Mouse (Mus musculus) liver, adult (tissue): ENCODE measurements at regions not wholly inside any gene's neighbourhood (a gene's known extent, or its start where the extent isn't known, plus 50 kb on each side); places are given as distances from the start of the nearest gene placed in this dataset.

Experiments
- GATA4 ChIP-seq: IDR thresholded peaks from 2 replicates; pipeline ENCODE4 v1.6.1; 2014; ENCODE audit warnings: mild to moderate bottlenecking, low read length; ENCODE audit not compliant: insufficient replicate concordance

GRCm38 (mm10) chr4:124149037-124149436 lies 231.2 kb upstream of the 4930535I16Rik start:
- no peak for TF ChIP-seq GATA4

DNA sequence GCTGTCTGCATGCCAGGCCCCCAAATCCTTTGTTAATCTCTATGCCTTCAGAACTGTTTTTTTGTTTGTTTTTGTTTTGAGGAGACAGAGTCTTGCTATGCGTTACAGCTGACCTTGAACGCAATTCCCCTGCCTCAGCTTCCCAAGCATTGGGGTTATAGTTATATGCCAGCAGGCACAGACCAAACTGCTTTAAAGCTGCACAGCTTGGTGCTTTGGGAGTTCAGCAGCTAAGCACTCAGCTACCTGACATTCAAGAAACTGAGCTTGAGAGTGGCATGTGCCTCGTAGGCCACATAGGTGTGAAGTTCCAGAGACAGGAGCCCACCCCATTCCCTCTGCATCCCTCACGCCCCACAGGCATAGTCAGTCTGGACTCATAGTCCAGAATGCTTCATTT lies 229.5 kb upstream of the 4930535I16Rik start:
- TF ChIP-seq GATA4, result no peak

GRCm38 (mm10) chr4:124146135-124146534 lies 228.3 kb upstream of the 4930535I16Rik start:
- no peak for TF ChIP-seq GATA4

GRCm38 (mm10) chr4:124143630-124144029 lies 225.8 kb upstream of the 4930535I16Rik start:
- no peak for TF ChIP-seq GATA4

- no peak for TF ChIP-seq GATA4
Observed at GRCm38 (mm10) chr4:124143226-124143625, 225.4 kb upstream of the 4930535I16Rik start.

DNA sequence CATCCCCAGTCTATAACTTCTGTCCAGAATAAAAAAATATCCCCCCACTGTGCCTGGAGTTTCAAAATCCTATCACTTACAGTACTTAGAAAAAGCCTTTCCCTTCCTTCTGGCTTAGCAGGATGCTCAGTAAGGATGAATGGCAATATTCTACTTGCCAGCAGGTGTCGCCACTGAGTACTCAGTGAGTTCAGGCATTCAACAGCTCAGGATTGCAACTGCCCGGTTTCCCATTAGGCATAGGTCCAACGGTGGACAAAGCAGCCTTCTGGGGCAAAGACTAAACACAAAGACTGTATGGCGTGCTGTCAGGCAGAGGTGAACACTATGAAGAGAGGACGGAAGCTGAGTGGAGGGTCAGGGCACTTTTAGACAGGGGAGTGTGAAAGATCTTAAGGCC lies 224.3 kb upstream of the 4930535I16Rik start:
- no peak for TF ChIP-seq GATA4

DNA sequence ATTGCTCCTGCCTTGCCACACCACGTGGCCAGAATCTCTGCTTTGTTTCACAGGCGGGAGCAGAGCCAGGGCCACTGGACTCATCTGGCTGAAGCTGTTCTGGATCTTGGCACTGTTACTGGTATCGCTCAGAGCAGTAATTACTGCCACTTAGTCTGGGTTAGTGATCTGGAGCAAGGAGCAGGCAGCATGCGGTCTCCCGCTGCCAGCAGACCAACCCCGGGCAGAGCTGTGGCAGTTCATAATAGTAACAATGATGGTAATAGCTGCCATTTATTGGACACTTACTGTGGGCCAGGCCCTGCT lies 217.3 kb upstream of the 4930535I16Rik start:
- TF ChIP-seq GATA4, result no peak

GRCm38 (mm10) chr4:124134341-124135164 lies 216.7 kb upstream of the 4930535I16Rik start:
- TF ChIP-seq GATA4, result no peak

DNA sequence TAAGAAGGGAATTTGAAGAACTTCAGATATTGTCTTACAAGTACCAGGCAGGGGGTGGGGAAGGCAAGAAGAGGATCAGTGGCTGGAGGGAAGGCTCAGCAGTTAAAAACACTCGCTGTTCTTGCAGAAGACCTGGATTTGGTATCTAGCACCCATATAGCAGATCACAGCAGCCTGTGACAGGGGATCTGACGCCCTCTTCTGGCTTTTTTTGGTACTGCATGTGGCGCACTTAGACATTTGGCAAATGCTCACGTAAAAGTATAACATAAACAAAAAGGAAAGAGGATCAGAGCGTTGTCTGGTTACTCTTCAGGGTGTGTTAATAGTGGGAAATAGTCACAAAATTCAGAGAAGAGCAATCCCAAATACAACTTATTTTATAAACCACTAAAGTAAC lies 213.1 kb upstream of the 4930535I16Rik start:
- TF ChIP-seq GATA4, result no peak

GRCm38 (mm10) chr4:124126258-124126657 lies 208.4 kb upstream of the 4930535I16Rik start:
- TF ChIP-seq GATA4, result no peak

DNA sequence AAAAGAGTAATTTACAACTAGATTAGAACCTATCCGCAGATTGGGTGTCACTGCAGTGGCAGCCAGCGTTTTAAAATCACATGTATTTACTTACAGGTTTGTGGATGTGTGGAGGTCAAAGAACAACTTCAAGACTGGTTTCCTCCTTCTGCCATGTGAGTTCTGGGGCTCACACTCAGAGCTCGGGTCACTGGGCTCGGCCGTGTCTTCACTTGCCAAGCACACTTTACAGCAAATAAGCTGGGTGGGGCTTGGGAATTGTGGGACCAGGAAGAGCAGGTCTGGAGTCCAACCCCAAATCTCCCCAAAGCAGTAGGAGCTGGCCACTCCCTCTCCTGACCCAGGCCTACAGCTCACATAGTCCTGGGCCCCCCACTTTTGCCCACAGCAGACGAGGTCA lies 202.5 kb upstream of the 4930535I16Rik start:
- no peak for TF ChIP-seq GATA4

DNA sequence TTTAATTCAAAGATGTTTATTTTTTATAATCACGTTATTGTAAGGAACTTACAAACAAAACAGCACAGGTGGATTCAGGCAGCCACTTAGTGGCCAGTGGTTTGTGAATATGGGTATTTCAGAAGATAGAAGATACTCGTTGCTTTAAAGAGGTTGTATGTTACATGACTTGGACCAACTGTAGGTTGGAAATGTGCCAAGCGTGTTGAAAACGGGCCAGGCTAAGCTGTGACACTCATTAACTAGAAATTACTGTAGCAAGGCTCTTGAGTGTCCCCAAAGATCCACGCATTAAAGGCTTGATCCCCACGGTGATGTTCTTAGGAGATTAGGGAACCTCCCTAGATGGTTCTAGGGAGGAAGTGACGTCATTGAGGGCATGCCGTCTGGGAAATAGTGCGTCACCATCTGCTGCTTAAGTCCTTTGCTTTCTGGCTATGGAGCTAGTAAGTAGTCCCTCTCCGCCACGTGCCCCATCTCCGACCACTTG lies 196.1 kb upstream of the 4930535I16Rik start:
- TF ChIP-seq GATA4, result no peak

DNA sequence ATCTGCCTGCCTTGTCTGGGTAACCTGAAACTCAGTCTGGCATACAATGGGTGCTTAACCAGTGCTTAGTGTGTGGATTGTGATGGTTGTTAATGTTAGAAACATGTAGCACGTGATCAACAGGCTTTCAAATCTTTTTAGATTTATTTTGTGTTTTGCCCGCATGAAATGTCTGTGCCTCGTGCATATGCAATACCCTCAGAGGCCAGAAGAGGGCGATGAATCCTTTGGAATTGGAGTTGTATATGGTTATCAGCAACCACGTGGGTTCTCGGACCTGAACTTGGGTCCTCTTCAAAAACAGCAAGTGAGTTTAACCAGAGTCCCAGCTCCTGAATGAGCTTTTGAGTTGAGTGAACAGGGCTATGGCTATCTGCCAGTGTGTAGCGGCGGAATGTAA lies 192.9 kb upstream of the 4930535I16Rik start:
- no peak for TF ChIP-seq GATA4

- no peak for TF ChIP-seq GATA4
Observed at GRCm38 (mm10) chr4:124109371-124109770, 191.5 kb upstream of the 4930535I16Rik start.

DNA sequence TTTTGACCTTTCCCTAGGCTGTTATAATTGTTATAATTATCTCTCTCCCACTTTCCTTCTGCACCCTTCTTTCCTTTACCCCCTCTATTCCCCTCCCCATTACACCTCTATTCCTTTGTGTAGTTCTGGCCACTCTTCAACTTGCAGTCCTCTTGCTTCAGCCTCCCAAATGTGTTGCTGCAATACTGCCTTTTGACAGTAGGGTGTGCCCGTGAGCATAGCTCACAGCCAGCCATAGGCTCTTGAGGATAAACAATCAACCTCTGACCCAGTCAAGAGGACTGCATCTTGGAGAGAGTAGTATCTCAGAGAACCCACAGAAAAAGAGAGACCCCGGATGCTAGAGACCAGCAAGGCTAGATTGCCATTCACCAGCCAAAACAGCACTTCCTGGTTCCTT lies 184.9 kb upstream of the 4930535I16Rik start:
- no peak for TF ChIP-seq GATA4

DNA sequence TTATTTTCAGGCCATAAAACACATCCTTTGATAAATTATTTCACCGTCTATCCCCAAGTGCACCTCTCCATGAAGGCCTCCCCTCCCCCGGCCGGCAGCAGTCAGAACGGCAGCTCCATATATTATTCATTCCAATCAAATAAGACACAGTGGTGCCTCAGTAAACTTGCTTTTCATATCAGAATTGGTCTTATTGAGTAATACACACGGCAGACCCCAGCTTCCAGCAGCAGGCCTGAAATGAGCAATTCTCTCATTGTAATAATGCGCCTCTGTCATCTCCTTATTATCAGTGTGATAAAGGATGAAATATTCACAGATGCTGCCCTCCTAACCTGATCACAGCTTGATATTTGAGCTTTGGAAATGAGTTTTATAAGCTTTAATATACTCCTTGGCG lies 169.0 kb upstream of the 4930535I16Rik start:
- TF ChIP-seq GATA4, result no peak

DNA sequence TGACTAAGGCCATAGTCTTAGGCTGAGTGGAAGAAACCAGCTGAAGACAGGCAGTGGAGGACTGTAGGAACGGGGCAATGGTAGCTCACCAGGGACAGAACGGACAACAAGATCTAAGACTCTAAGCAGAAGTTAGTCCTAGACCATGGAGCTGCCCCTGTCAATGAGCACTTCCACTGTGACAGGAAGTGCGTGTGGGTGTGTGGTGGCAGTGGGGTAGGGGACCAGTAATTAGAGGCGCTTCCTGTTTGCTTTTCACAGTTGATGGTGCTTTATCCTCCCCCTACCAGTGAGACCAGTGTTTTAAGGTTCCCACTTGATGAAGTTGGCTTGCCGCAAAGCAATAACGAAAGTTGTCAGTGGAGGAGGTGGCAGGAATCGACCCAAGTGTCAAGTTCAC lies 168.4 kb upstream of the 4930535I16Rik start:
- TF ChIP-seq GATA4, result no peak
